22 mouse cellular contexts compared by ENCODE assay signal in the genomic region with DNA sequence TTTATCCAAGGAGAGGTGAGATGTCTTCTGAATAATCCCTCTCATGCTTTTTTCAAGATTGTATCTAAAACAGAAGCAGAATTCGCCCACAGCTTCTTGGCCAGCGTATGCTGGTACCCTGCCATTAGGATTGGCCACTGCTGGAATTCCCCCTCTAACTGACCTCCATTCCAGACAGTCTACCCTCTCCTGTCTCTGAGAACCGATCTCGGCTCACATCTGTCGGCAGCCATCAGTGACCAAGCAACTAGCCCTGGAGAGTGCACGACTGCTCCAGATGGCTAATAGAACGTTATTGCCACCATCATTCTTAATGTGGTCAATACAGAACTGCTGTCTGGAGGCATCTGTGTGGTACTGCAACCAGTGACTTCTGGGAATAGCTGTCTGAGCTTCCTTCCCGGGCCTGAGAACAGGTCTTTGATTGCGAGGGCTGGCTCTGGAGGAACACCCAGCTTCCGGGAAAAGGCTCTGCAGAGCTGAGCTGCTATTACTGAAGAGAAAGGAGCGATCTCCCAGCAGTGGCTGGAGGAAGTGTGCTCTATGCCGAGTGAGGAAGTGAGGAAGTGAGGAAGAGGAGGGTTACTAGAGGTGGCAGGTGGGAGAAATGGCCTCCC.
"Had no signal": no experiment of that assay in that cellular context is flagged by ENCODE, and none has a peak within 500 bp of the region (broad histone marks: within the 10 kb centered on the region; RNA-seq: fewer than 3 reads in every experiment).

No protein-coding gene starts in this region.

- H3K4me1 ChIP-seq: limb, embryonic 12.5 days; limb, embryonic 15.5 days; megakaryocyte, embryonic 14.5 days; neural tube, embryonic 12.5 days had no signal

- H3K4me3 ChIP-seq: limb, embryonic 12.5 days; limb, embryonic 15.5 days; megakaryocyte, embryonic 14.5 days; midbrain, embryonic 10.5 days; neural tube, embryonic 12.5 days; neural tube, embryonic 15.5 days had no signal

- H3K9me3 ChIP-seq: limb, embryonic 12.5 days; limb, embryonic 15.5 days; megakaryocyte, embryonic 14.5 days; midbrain, embryonic 10.5 days; neural tube, embryonic 12.5 days; neural tube, embryonic 15.5 days had no signal

- H3K27ac ChIP-seq: limb, embryonic 12.5 days; limb, embryonic 15.5 days; liver, embryonic 14.5 days; macrophage; midbrain, embryonic 10.5 days; neural tube, embryonic 12.5 days; neural tube, embryonic 15.5 days had no signal

- DNase-seq: kidney, adult 9 months; kidney, postnatal 14 days; kidney, postnatal 4 days; left cerebral cortex, postnatal 4 days; liver, postnatal 0 days; lung, embryonic 14.5 days; right cerebral cortex, adult 18-20 months; right cerebral cortex, postnatal 14 days; right cerebral cortex, postnatal 4 days; thymus, adult 18-20 months; thymus, postnatal 36 days had no signal

- H3K9ac ChIP-seq: limb, embryonic 12.5 days; limb, embryonic 15.5 days; liver, embryonic 14.5 days; liver, postnatal 0 days; lung, embryonic 14.5 days; neural tube, embryonic 12.5 days; neural tube, embryonic 15.5 days had no signal

- H3K4me2 ChIP-seq: limb, embryonic 12.5 days; limb, embryonic 15.5 days; liver, embryonic 11.5 days; lung, embryonic 14.5 days; neural tube, embryonic 12.5 days; neural tube, embryonic 15.5 days had no signal

- H3K36me3 ChIP-seq: limb, embryonic 12.5 days; limb, embryonic 15.5 days; midbrain, embryonic 10.5 days; neural tube, embryonic 12.5 days; neural tube, embryonic 15.5 days had no signal

- H3K27me3 ChIP-seq: limb, embryonic 12.5 days; limb, embryonic 15.5 days; megakaryocyte, embryonic 14.5 days; neural tube, embryonic 12.5 days; neural tube, embryonic 15.5 days had no signal

- ATAC-seq: liver, postnatal 0 days; lung, postnatal 0 days; midbrain, embryonic 16.5 days had no signal
